Mouse (Mus musculus): ENCODE data around the gene Nkd2. TPM values are rescaled to one million over a fixed set of nuclear protein-coding genes. Genes with fewer than 3 reads are reported as not detected.

The Nkd2 gene
- polyA plus RNA-seq (2012; rRNA removed) (50.3 and 57.9 TPM in 2 replicates), polyA plus RNA-seq (2014; fragmentation: Nextera tagmentation; extraction: Ambion mirVana) (34.8 and 39.7 TPM in 2 replicates)

GRCm38 (mm10) chr13:73847465-73847836, at the start of gene Nkd2:
TSS of gene Nkd2 (minus strand) at chr13:73847631.
- H3K27ac ChIP-seq (replicated peaks; ENCODE audit: low read depth, low read length): no peak within 1 kb of the TSS
- H3K36me3 ChIP-seq (ENCODE audit: control insufficient read depth, insufficient read depth, low read length): no peaks in the 10 kb centered on the region
- H3K4me1 ChIP-seq (ENCODE audit: control insufficient read depth, insufficient read depth, low read length): peaks cover 3% of the 10 kb centered on the region; the same call in 1 of the 2 replicates
- peak; percentile 84; the same call in 1 of the 2 replicates for TF ChIP-seq POLR2A (IDR thresholded peaks at IDR 0.05; ENCODE audit: borderline replicate concordance, extremely low read depth, insufficient read depth, insufficient read length)
- DNase-seq (ENCODE audit: low spot score) (peak; percentile 91), ATAC-seq (ENCODE audit: low FRiP score, low read depth) (peak; percentile 89)
- H3K4me2 ChIP-seq (replicated peaks; ENCODE audit: low read depth, low read length, severe bottlenecking): peak within 1 kb of the TSS; percentile 88
- peak within 1 kb of the TSS; percentile 74 for H3K9ac ChIP-seq (ENCODE audit: low read depth, low read length, severe bottlenecking)
- 0% methylated on average over 38 of the region's 38 CpGs for WGBS
- H3K9me3 ChIP-seq (ENCODE audit: control insufficient read depth, low read length): no peaks in the 10 kb centered on the region
- H3K27me3 ChIP-seq (ENCODE audit: control insufficient read depth, insufficient read depth, low read length): no peaks in the 10 kb centered on the region
- H3K4me3 ChIP-seq (replicated peaks; ENCODE audit: low read length): peak within 1 kb of the TSS; percentile 77

- Histone ChIP-seq H3K4me3 (replicated peaks; ENCODE audit: low read length) (no peak overlapping the region), H3K4me1 (ENCODE audit: control insufficient read depth, insufficient read depth, low read length) (peaks cover 19% of the 10 kb centered on the region), H3K36me3 (ENCODE audit: control insufficient read depth, insufficient read depth, low read length) (no peaks in the 10 kb centered on the region), H3K27me3 (ENCODE audit: control insufficient read depth, insufficient read depth, low read length) (no peaks in the 10 kb centered on the region), H3K4me2 (replicated peaks; ENCODE audit: low read depth, low read length, severe bottlenecking) (no peak overlapping the region), H3K9me3 (ENCODE audit: control insufficient read depth, low read length) (no peaks in the 10 kb centered on the region), H3K27ac (replicated peaks; ENCODE audit: low read depth, low read length) (peak overlapping the region; percentile 21; the same call in 1 of the 2 replicates), H3K9ac (ENCODE audit: low read depth, low read length, severe bottlenecking) (no peak overlapping the region)
- no peak for TF ChIP-seq POLR2A (IDR thresholded peaks at IDR 0.05; ENCODE audit: borderline replicate concordance, extremely low read depth, insufficient read depth, insufficient read length)
- WGBS: 34% methylated on average over 6 of the region's 6 CpGs
- DNase-seq (ENCODE audit: low spot score) (peak; percentile 74), ATAC-seq (ENCODE audit: low FRiP score, low read depth) (peak; percentile 75)
Measured at GRCm38 (mm10) chr13:73892493-73893178, 45.2 kb upstream of the Nkd2 start.

- Histone ChIP-seq H3K36me3 (ENCODE audit: control insufficient read depth, insufficient read depth, low read length) (no peaks in the 10 kb centered on the region), H3K4me1 (ENCODE audit: control insufficient read depth, insufficient read depth, low read length) (peaks cover 27% of the 10 kb centered on the region), H3K27me3 (ENCODE audit: control insufficient read depth, insufficient read depth, low read length) (no peaks in the 10 kb centered on the region), H3K4me3 (replicated peaks; ENCODE audit: low read length) (no peak overlapping the region), H3K9ac (ENCODE audit: low read depth, low read length, severe bottlenecking) (no peak overlapping the region), H3K4me2 (replicated peaks; ENCODE audit: low read depth, low read length, severe bottlenecking) (no peak overlapping the region), H3K9me3 (ENCODE audit: control insufficient read depth, low read length) (no peaks in the 10 kb centered on the region), H3K27ac (replicated peaks; ENCODE audit: low read depth, low read length) (no peak overlapping the region)
- WGBS: 14% methylated on average over 4 of the region's 4 CpGs
- TF ChIP-seq POLR2A (IDR thresholded peaks at IDR 0.05; ENCODE audit: borderline replicate concordance, extremely low read depth, insufficient read depth, insufficient read length): no peak
- DNase-seq (ENCODE audit: low spot score): peak; percentile 82
- peak; percentile 76 for ATAC-seq (ENCODE audit: low FRiP score, low read depth)
Measured at GRCm38 (mm10) chr13:73887415-73887874, 40.0 kb upstream of the Nkd2 start.

GRCm38 (mm10) chr13:73886601-73887000, 39.2 kb upstream of the Nkd2 start:
- TF ChIP-seq POLR2A (IDR thresholded peaks at IDR 0.05; ENCODE audit: borderline replicate concordance, extremely low read depth, insufficient read depth, insufficient read length): no peak
- Histone ChIP-seq H3K27ac (replicated peaks; ENCODE audit: low read depth, low read length) (0 out of 2 replicates have a peak overlapping the region, but pooled peaks have one; percentile 38), H3K9me3 (ENCODE audit: control insufficient read depth, low read length) (no peaks in the 10 kb centered on the region), H3K27me3 (ENCODE audit: control insufficient read depth, insufficient read depth, low read length) (no peaks in the 10 kb centered on the region), H3K4me1 (ENCODE audit: control insufficient read depth, insufficient read depth, low read length) (peaks cover 23% of the 10 kb centered on the region), H3K9ac (ENCODE audit: low read depth, low read length, severe bottlenecking) (no peak overlapping the region), H3K4me2 (replicated peaks; ENCODE audit: low read depth, low read length, severe bottlenecking) (no peak overlapping the region), H3K36me3 (ENCODE audit: control insufficient read depth, insufficient read depth, low read length) (no peaks in the 10 kb centered on the region), H3K4me3 (replicated peaks; ENCODE audit: low read length) (no peak overlapping the region)
- 32% methylated on average over 5 of the region's 5 CpGs for WGBS
- ATAC-seq (ENCODE audit: low FRiP score, low read depth) (no peak), DNase-seq (ENCODE audit: low spot score) (no peak)

GRCm38 (mm10) chr13:73886066-73886465, 38.6 kb upstream of the Nkd2 start:
- Histone ChIP-seq H3K4me3 (replicated peaks; ENCODE audit: low read length) (no peak overlapping the region), H3K27ac (replicated peaks; ENCODE audit: low read depth, low read length) (no peak overlapping the region; the same call in 1 of the 2 replicates), H3K9ac (ENCODE audit: low read depth, low read length, severe bottlenecking) (no peak overlapping the region), H3K4me2 (replicated peaks; ENCODE audit: low read depth, low read length, severe bottlenecking) (no peak overlapping the region), H3K9me3 (ENCODE audit: control insufficient read depth, low read length) (no peaks in the 10 kb centered on the region), H3K27me3 (ENCODE audit: control insufficient read depth, insufficient read depth, low read length) (no peaks in the 10 kb centered on the region), H3K4me1 (ENCODE audit: control insufficient read depth, insufficient read depth, low read length) (peaks cover 24% of the 10 kb centered on the region), H3K36me3 (ENCODE audit: control insufficient read depth, insufficient read depth, low read length) (no peaks in the 10 kb centered on the region)
- DNase-seq (ENCODE audit: low spot score) (no peak), ATAC-seq (ENCODE audit: low FRiP score, low read depth) (no peak)
- 58% methylated on average over 4 of the region's 4 CpGs for WGBS
- TF ChIP-seq POLR2A (IDR thresholded peaks at IDR 0.05; ENCODE audit: borderline replicate concordance, extremely low read depth, insufficient read depth, insufficient read length): no peak

All from limb, embryonic 14.5 days (tissue).